Mouse (Mus musculus): ENCODE results near the gene Fam186a.
A peak's percentile ranks its signal among the peaks of the same experiment; 100 is the strongest.
"Not testable (repeated sequence)": the region's sequence is repeated elsewhere in the genome, so short reads cannot be mapped to it uniquely, and the experiment has no call there.

Fam186a gene

DNA sequence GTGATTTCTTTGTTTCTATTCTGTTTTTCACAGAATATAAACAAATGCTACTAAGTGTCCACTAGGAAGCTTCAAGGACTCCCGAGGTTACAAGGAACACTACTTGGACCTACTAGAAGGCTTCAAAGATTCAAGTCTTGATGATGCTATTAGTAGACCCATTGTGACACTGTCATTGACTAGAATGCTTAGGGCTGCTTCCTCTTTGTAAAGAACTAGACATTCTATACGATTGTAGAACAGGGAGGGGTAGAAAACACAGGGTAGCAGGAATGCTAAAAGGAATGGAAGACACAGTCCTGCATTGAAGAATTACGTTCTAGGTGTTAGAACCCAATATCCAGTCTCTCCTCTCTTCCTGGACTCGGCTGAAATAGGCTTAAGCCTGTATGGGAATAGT lies at the start of gene Fam186a:
Gene Fam186a, minus strand, starts transcription at position 101 of the 400 bp plus-strand sequence.
- DNase-seq (ENCODE audit: low spot score in 2 of 2) = no peak

DNA sequence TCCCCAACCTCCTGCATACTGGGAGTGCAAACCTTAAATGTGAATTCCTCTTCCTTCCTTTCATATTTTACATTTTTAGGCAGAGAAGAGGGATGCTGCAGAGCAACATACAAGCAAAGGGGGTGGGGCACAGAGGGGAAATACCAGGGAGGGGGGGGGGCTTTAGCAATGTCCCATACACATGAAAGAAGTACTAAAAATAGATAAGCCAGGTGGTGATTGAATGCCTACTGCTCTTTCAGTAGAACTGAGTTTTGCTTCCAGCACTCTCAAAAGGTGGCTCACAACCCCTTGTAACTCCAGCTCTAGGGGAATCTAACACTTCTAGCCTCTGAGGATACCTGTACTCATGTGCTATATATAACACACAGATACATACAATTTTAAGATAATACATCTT lies 39.3 kb upstream of the Fam186a start:
- no peak for DNase-seq (ENCODE audit: low spot score in 2 of 2)

DNA sequence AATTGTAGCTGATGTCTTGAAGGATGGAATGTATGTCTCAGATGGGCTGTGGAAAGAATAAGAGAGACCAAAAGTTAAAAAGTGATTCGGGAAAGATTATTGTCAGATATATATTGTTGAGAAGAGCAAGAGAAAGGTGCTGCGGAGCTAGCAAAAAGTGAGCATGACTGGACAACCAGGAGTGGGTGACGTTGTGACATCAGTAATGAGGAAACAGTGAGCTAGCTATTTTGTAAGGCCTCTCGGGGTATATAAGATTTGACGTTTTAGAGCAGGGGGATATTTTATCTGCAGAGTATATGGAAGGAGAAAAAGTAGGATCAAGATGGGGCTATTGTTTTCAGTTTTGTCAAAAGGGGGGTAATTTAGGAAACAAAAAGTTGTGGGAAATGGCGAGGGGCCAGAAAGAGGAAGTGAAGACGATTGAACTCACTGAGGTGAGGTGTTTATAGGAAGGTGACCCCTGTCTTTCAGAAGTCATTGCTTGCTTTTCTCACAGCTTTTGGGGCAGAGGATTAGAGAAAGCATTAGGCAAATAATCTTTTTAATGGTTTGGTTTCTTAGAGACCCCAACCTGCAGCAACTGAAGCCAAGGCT lies 37.9 kb upstream of the Fam186a start:
- no peak for DNase-seq (ENCODE audit: low spot score in 2 of 2)

DNA sequence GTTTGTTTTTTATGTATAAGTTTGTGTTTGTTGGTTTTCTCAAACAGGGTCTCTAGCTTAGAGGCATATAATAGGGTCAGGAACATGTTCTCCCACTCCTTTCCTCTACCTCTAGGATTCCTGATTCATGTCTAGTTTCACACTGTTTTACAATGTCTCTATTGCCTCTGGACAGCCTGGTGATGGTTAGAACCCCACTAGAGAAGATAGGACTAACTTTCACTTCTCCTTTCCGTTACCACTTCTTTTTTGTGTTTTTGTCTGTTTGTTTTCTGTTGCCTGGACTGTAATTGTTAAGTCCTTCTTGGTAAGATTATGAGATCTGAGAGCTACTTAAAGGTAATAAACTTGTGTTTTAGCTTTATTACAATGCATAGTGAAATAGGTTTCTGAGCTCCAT lies 32.5 kb upstream of the Fam186a start:
- DNase-seq (ENCODE audit: low spot score in 2 of 2) = no peak

DNA sequence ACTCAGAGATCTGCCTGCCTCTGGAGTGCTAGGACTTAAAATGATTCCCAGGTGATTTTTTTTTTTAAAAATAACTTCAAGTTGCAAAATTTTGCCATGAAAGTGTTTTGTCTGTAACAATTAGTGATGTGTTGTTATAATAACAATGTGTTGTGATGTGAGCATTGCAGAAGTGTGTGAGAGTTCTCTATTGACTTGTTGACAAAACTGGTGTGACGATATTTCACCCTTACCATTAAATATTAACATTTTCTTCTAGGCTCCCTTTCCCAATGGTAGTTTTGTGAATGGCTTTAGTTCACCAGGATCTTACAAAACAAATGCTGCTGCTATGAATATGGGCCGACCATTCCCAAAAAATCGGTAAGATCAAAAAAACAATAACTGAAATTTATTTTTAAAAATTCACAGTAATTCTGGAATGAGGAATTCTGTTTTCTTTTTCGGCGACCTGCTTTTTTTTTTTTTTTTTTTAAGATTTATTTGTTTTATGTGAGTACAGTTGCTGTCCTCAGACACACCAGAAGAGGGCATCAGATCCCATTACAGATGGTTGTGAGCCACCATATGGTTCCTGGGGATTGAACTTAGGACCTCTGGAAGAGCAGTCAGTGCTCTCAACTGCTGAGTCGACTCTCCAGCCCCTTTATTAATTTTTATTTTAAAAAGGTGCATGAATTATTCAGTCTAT lies 30.4 kb upstream of the Fam186a start:
- no peak for DNase-seq (ENCODE audit: low spot score in 2 of 2)

- no peak for DNase-seq (ENCODE audit: low spot score in 2 of 2)
These were observed 26.2 kb upstream of the Fam186a start for GRCm38 (mm10) chr15:99993100-99993499.

- DNase-seq (ENCODE audit: low spot score in 2 of 2) = no peak
These were observed 12.9 kb upstream of the Fam186a start for GRCm38 (mm10) chr15:99979715-99980114.

GRCm38 (mm10) chr15:99979266-99979665 lies 12.4 kb upstream of the Fam186a start:
- DNase-seq (ENCODE audit: low spot score in 2 of 2) = no peak

- DNase-seq (ENCODE audit: low spot score in 2 of 2) = not testable (repeated sequence)
These were observed 9.3 kb upstream of the Fam186a start for GRCm38 (mm10) chr15:99976121-99976520.

DNA sequence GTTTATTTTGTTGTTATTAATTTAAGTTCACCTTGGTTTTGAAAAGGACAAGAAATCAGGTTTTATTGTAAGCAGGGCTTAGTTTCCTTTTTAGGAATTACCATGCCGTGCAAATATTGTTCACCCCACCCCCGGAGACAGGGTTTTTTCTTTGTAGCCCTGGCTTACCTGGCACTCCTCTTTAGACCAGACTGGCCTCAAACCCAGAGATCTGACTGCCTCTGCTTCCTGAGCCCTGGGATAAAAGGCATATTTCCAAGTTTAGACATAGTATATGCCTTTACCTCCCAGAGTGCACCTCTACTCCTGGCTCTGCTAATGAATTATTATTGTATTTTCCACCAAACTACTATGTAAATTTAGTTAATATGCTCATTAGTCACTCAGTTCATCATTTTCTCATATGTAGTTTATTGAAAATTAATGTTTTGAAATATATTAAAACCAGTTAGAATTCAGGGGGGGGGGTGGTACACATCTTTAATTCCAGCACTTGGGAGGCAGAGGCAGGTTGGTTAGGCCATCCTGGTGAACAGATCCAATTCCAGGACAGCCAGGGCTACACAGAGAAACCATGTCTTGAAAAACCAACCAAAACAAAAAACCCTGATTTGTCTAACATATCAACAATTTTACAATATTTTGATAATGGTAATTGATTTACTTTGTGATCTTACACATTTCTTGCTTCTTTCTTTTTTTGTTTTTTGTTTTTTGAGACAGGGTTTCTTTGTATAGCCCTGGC lies 7.8 kb upstream of the Fam186a start:
- DNase-seq (ENCODE audit: low spot score in 2 of 2) = no peak

- DNase-seq (ENCODE audit: low spot score in 2 of 2) = peak; percentile 21 to 70
These were observed 6.4 kb upstream of the Fam186a start for GRCm38 (mm10) chr15:99972989-99973911.

DNA sequence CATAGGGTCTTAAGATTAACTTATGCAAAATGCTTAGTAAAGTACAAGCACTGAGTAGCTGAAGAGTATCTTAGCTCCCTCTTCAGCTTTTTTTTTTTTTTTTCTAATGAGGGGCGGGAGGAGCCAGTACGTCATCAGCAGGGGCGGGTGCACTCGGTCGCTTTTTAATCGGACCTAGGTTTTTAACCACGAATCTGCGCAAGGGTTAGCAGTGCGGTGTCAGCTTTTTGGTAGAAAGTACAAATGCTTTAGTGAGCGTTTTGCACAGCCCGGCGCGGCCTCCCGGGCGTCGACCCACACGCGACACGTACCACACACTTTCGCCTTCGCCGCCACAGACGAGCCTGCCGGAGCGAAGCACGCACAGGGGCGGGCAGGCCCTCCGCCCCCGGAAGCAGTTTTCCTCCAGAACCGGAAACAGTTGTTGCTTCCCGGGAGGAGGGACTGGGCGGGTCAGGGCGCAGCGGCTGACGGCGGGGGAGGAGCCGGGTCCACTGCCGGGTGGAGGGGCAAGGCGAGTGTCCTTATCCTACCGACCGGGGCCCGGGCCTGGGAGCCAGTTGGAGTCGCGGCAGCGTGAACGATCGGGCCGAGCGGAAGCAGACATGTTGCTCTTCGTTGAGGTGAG lies 5.6 kb upstream of the Fam186a start:
- DNase-seq (ENCODE audit: low spot score in 2 of 2) = peak; percentile 96

DNA sequence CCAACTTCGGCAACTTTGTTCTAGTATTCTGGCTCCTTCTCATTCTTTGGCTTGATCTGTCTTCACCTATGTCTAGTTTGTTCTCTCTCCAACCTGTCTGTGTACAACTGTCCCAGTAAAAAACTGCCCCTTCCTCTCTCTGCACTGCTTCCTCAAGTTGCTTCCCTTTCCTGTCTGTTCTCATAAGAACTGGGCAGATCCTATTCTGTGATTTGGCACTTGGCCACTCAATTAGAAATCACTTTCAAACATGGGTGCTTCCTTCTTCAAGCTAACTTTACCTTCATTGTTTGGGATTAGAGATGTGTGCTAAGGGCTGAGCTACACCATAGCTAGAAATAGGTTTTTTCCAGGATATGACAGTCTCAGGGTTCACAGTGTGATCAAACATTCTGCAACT lies 3.7 kb upstream of the Fam186a start:
- DNase-seq (ENCODE audit: low spot score in 2 of 2) = no peak

DNA sequence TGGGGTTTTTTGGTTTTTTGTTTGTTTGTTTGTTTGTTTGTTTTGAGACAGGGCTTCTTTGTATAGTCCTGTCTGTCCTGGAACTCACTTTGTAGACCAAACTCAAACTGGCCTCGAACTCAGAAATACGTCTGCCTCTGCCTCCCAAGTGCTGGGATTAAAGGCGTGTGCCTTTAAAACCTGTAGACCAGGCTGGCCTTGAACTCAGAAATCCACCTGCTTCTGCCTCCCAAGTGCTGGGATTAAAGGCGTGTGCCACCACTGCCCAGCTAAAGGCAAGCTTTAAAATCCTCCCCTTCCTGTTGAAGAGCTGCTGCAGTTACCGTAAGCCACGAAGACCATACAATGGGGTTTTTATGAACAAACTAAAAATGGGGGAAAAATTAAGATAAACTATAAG lies 2.9 kb upstream of the Fam186a start, which contains the start of gene Larp4:
Gene Larp4, plus strand, starts transcription at position 301 of the 400 bp plus-strand sequence.
- not testable (repeated sequence) for DNase-seq (ENCODE audit: low spot score in 2 of 2)

- no peak for DNase-seq (ENCODE audit: low spot score in 2 of 2)
These were observed 1.6 kb downstream of the Fam186a start for GRCm38 (mm10) chr15:99965103-99965775.

- DNase-seq (ENCODE audit: low spot score in 2 of 2) = no peak
These were observed 11.5 kb downstream of the Fam186a start for GRCm38 (mm10) chr15:99955324-99955723.

DNA sequence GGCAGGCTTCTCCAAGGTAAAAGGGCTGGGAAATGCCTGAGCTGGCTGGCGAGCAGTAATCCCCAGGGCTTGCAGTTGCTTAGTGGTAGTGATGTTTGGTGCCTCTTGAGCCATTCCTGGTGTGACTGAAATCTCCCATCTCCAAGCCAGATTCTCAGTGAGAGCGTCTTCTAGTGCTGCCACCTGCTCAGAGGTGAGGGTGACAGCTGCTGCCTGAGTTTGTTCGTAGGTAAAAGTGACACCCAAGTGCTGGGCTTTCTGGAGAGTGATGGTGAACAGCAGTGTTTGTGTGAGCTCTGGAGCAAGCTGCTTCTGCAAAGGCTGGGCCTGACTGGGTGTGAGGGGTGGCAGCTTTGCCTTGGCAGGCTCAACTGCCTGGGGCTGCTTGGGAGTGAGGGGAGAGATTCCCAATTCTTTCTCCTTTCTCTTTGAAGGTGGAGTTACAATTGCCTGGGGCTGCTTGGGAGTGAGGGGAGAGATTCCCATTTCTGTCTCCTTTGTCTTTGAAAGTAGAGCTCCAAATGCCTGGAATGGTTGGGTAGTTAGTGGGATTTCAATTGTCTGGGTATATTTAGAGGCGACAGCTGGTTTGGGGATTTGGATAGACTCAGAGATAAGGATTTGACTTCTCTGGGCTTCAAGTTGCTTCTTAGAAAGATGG lies 25.8 kb downstream of the Fam186a start:
- DNase-seq (ENCODE audit: low spot score in 2 of 2) = no peak

DNA sequence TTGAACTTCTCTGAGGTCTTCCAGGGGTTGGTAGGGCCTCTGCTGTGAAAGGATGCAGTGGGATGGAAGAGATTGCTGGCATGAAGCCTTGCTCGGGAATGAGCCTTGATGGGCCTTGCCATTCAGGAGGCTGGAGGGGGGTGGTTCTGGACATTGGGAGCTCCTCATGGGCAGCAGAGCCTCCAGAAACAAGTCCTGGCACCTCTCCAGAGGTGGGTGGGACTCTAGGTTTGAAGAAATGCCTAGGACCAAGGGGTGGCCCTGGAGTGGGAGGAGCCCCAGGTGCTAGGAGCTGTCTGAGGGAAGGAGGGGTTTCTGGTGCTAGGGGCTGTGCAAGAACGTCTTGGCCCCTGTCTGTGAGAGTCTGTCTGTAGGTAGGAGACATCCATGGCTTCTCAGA lies 26.4 kb downstream of the Fam186a start:
- DNase-seq (ENCODE audit: low spot score in 2 of 2) = no peak

DNA sequence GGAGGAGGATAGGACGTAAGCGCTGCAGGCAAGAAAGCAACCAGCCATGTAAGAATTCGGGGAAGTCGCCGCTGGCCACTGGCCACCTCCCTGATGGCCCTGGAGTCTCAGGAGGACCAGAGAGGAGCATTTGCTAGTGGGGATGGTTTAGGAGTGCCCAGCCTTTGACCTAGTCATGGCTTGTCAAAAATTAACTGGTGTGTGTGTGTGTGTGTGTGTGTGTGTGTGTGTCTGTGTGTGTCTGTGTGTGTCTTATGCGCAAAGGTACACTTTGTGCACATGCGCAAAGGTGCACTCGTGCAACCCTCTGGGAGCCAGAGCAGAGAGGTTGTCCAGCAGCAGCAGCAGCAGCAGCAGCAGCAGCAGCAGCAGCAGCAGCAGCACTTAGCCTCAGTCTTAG lies 29.0 kb downstream of the Fam186a start:
- DNase-seq (ENCODE audit: low spot score in 2 of 2) = no peak

GRCm38 (mm10) chr15:99936659-99937058 lies 30.2 kb downstream of the Fam186a start:
- no peak for DNase-seq (ENCODE audit: low spot score in 2 of 2)
